Mouse (Mus musculus) T-helper 17 cell (primary cell): Measurements from ENCODE around the gene Gcm2.

Experiments used
- in situ Hi-C, 2 experiments: fragments of 300-600 bp; cut with MboI, MseI; formaldehyde crosslinking; loops; 1 replicate in 1 of 2; 2 replicates in 1 of 2; pipeline ENCODE4 v1.15.1; 2025; ENCODE audit warnings: high pct_unique_total_duplicates in 2 of 2

Gcm2 gene

GRCm38 (mm10) chr13:41110935-41111334 lies at the start of gene Gcm2:
TSS of gene Gcm2 (minus strand) at chr13:41111035.
- in situ Hi-C loops: loop anchor here in 1 of 2 experiments (10.0 kb wide), 1 partner anchor 206 kb away; no protein-coding TSS in a partner anchor

GRCm38 (mm10) chr13:41158426-41158825 lies 47.6 kb upstream of the Gcm2 start:
- in situ Hi-C loops: no loop called here

- in situ Hi-C loops: no loop called here
These were observed 42.3 kb upstream of the Gcm2 start for GRCm38 (mm10) chr13:41153146-41153545.

- in situ Hi-C loops: loop anchor here in 1 of 2 experiments (10.0 kb wide), 1 partner anchor 449 kb away; no protein-coding TSS in a partner anchor
These were observed 35.4 kb upstream of the Gcm2 start for GRCm38 (mm10) chr13:41146271-41146670.

- in situ Hi-C loops: loop anchor here in 1 of 2 experiments (10.0 kb wide), 1 partner anchor 449 kb away; no protein-coding TSS in a partner anchor
These were observed 34.7 kb upstream of the Gcm2 start for GRCm38 (mm10) chr13:41145433-41145970.

GRCm38 (mm10) chr13:41134901-41135300 lies 24.1 kb upstream of the Gcm2 start:
- in situ Hi-C loops: loop anchor here (5.0 kb wide), 1 partner anchor 102 kb away; no protein-coding TSS in a partner anchor

GRCm38 (mm10) chr13:41129061-41129460 lies 18.2 kb upstream of the Gcm2 start:
- in situ Hi-C loops: no loop called here

GRCm38 (mm10) chr13:41128326-41128725 lies 17.5 kb upstream of the Gcm2 start:
- in situ Hi-C loops: no loop called here

- in situ Hi-C loops: no loop called here
These were observed 12.9 kb upstream of the Gcm2 start for GRCm38 (mm10) chr13:41123666-41124225.

- in situ Hi-C loops: loop anchor here in 1 of 2 experiments (10.0 kb wide), 1 partner anchor 215 kb away; no protein-coding TSS in a partner anchor
These were observed 8.5 kb upstream of the Gcm2 start for GRCm38 (mm10) chr13:41119152-41119945.

- in situ Hi-C loops: loop anchor here in 1 of 2 experiments (10.0 kb wide), 1 partner anchor 209 kb away; no protein-coding TSS in a partner anchor
These were observed 3.1 kb upstream of the Gcm2 start, which contains the start of gene Sycp2l for GRCm38 (mm10) chr13:41113940-41114339. TSS of gene Sycp2l (plus strand) at chr13:41114307.

- in situ Hi-C loops: no loop called here
These were observed 5.3 kb downstream of the Gcm2 start for GRCm38 (mm10) chr13:41105541-41105940.

- in situ Hi-C loops: no loop called here
These were observed 6.9 kb downstream of the Gcm2 start for GRCm38 (mm10) chr13:41103841-41104525.

GRCm38 (mm10) chr13:41100031-41100430 lies 10.8 kb downstream of the Gcm2 start:
- in situ Hi-C loops: no loop called here

- in situ Hi-C loops: no loop called here
These were observed 12.5 kb downstream of the Gcm2 start for GRCm38 (mm10) chr13:41098325-41098724.

GRCm38 (mm10) chr13:41097324-41098058 lies 13.3 kb downstream of the Gcm2 start:
- in situ Hi-C loops: no loop called here

GRCm38 (mm10) chr13:41094160-41094559 lies 16.7 kb downstream of the Gcm2 start:
- in situ Hi-C loops: no loop called here

GRCm38 (mm10) chr13:41091271-41091670 lies 19.6 kb downstream of the Gcm2 start:
- in situ Hi-C loops: no loop called here

- in situ Hi-C loops: loop anchor here (5.0 kb wide), 1 partner anchor 149 kb away; no protein-coding TSS in a partner anchor
These were observed 22.1 kb downstream of the Gcm2 start for GRCm38 (mm10) chr13:41088746-41089145.

GRCm38 (mm10) chr13:41085140-41085539 lies 25.7 kb downstream of the Gcm2 start:
- in situ Hi-C loops: loop anchor here (5.0 kb wide), 1 partner anchor 152 kb away; no protein-coding TSS in a partner anchor

- in situ Hi-C loops: no loop called here
These were observed 26.3 kb downstream of the Gcm2 start for GRCm38 (mm10) chr13:41084521-41084920.
